Mouse (Mus musculus): Measurements from ENCODE around the gene Dnajc7.
A peak's percentile ranks its signal among the peaks of the same experiment; 100 is the strongest.
"Not testable (repeated sequence)": the region's sequence is repeated elsewhere in the genome, so short reads cannot be mapped to it uniquely, and the experiment has no call there.

Gene Dnajc7

DNA sequence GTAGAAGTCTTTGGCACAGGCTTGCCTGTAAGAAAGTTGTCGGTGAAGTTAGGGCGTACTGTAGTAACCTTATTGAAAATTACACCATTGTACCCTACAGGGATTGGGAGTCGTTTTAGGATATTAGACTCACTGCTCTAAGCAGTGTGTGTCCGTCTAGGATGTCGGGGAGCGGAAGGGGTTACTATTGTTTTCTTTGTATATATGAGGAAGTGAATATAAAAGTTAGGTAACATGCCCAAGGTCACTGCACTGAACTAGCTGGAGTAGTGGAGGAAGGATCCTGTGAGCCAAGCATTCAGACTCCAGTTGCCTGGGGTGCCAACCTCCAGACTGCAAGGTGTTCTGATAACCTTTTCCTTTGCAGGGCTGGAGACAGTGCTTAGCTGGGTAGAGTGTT is 73.0 kb downstream of the Dnajc7 start:
- no peak for DNase-seq (ENCODE audit: low spot score)

- no peak for DNase-seq (ENCODE audit: low spot score)
Observed at GRCm38 (mm10) chr11:100545746-100546085, 74.3 kb downstream of the Dnajc7 start.

- DNase-seq (ENCODE audit: low spot score) = peak; percentile 85
Observed at GRCm38 (mm10) chr11:100544832-100545745, 74.9 kb downstream of the Dnajc7 start, which contains the start of gene Ttc25. Gene Ttc25 (plus strand): TSS chr11:100545607.

- no peak for DNase-seq (ENCODE audit: low spot score)
Observed at GRCm38 (mm10) chr11:100541577-100541976, 78.4 kb downstream of the Dnajc7 start.

GRCm38 (mm10) chr11:100540966-100541365 is 79.0 kb downstream of the Dnajc7 start:
- no peak for DNase-seq (ENCODE audit: low spot score)

DNA sequence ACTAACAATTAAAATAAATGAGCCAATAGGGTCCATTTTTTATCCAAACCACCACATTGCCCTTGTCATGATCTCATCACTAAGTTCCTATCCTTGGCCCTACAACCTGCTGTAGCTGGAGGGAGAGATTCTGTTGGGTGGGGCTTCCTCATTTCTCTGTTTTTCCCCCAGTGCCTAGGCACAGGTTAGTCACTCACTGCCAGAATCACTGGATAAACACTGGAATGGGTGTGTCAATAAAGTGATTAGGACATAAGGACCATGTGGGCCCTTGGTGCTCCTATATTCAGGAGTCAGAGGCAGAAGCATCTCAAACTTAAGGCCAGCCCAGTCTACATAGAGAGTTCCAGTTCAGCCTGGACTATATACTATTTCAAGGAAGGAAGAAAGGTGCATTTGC is 83.5 kb downstream of the Dnajc7 start:
- DNase-seq (ENCODE audit: low spot score) = no peak

DNA sequence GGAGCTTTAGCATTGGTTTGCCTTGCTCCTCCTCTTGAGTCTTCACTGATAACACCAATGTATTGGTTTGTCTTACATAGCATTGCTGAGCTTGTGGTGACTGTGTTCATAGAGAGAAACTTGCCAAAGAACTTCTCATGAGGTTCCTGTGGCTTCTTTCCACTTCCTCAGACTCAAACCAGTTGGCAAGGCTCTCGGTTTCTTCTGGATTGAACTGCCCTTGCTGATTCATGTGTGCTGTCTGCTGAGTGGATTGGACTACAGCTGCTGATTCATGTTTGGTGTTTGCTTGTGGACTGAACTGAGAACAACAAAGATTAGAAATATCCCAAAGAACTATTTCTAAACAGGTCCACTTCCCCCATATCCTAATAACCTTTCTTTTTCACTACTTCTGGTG is 84.0 kb downstream of the Dnajc7 start:
- no peak for DNase-seq (ENCODE audit: low spot score)

GRCm38 (mm10) chr11:100534821-100535220 is 85.1 kb downstream of the Dnajc7 start:
- not testable (repeated sequence) for DNase-seq (ENCODE audit: low spot score)

DNA sequence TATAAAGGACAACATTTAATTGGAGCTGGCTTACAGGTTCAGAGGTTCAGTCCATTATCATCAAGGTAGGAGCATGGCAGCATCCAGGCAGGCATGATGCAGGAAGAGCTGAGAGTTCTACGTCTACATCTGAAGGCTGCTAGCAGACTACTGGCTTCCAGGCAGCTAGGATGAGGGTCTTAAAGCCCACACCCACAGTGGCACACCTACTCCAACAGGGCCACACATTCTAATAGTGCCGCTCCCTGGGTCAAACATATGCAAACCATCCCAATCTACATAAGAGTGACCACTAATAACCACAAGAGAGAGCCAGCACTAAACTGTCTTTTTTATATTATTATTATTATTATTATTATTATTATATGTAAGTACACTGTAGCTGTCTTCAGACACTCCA is 85.6 kb downstream of the Dnajc7 start:
- DNase-seq (ENCODE audit: low spot score) = not testable (repeated sequence)

GRCm38 (mm10) chr11:100533871-100534270 is 86.1 kb downstream of the Dnajc7 start:
- DNase-seq (ENCODE audit: low spot score) = no peak
